ENCODE assay signal across 12 mouse cellular contexts in the genomic region with DNA sequence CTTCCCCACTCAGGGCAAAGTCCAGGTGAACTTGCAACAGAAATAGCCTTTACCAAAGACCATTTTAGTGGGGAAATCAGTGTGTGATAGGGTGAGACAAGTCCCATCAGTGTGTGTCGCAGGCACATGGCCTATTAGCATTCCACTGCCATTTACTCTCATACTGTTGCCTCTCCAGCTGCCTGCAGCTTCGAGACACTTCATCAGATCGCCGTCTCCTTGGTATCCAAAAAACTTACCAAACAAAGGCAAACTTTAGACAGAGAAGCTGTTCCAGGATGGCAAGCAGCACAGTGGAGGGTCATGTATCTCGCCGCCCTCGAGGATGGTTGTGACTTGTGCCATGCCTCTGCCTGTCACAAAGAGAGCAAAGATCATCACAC.
DNase-seq lines count a peak whose midpoint lies in the region; ATAC-seq and TF ChIP-seq lines count a peak whose summit lies in the region.
"Had no signal": no experiment of that assay in that cellular context is flagged by ENCODE, and none has a peak within 500 bp of the region (broad histone marks: within the 10 kb centered on the region; RNA-seq: fewer than 3 reads in every experiment).

No protein-coding gene starts in this region.

- H3K27me3 ChIP-seq in heart, embryonic 15.5 days, result no peaks in the 10 kb centered on the region
- no peaks in the 10 kb centered on the region for H3K27me3 ChIP-seq in midbrain, embryonic 11.5 days (ENCODE audit: control insufficient read depth, insufficient read depth, low read length)
- H3K27me3 ChIP-seq in midbrain, postnatal 0 days (ENCODE audit: insufficient read depth, low read length), result no peaks in the 10 kb centered on the region
- H3K27me3 ChIP-seq in liver, postnatal 0 days (ENCODE audit: insufficient read depth, low read length), result no peaks in the 10 kb centered on the region

- no peak for TF ChIP-seq CTCF in midbrain, postnatal 0 days (IDR thresholded peaks at IDR 0.05)
- TF ChIP-seq CTCF in lung, adult 2 months (IDR thresholded peaks at IDR 0.05; ENCODE audit: insufficient read depth, low read length), result no peak
- no peak for TF ChIP-seq CTCF in liver, postnatal 0 days (IDR thresholded peaks at IDR 0.05; ENCODE audit: low read depth)

- no peak overlapping the region for H3K4me3 ChIP-seq in heart, embryonic 15.5 days
- H3K4me3 ChIP-seq in midbrain, embryonic 11.5 days (ENCODE audit: low read depth, low read length), result no peak overlapping the region
- H3K4me3 ChIP-seq in midbrain, postnatal 0 days (ENCODE audit: low read depth, low read length), result no peak overlapping the region
- no peak overlapping the region for H3K4me3 ChIP-seq in lung, adult 2 months (replicated peaks; ENCODE audit: extremely low read depth, low read depth, low read length)
- no peak overlapping the region for H3K4me3 ChIP-seq in liver, postnatal 0 days (ENCODE audit: low read depth, low read length)
- H3K4me3 ChIP-seq: erythroblast, embryonic 14.5 days; megakaryocyte, embryonic 14.5 days had no signal

- H3K4me1 ChIP-seq in heart, embryonic 15.5 days (replicated peaks), result peaks cover 9% of the 10 kb centered on the region
- H3K4me1 ChIP-seq in midbrain, embryonic 11.5 days (ENCODE audit: control insufficient read depth, insufficient read depth, low read length), result no peaks in the 10 kb centered on the region
- H3K4me1 ChIP-seq in midbrain, postnatal 0 days (ENCODE audit: insufficient read depth, low read length), result no peaks in the 10 kb centered on the region
- H3K4me1 ChIP-seq in lung, adult 2 months (ENCODE audit: control insufficient read depth, insufficient read depth, low read length), result no peaks in the 10 kb centered on the region
- no peaks in the 10 kb centered on the region for H3K4me1 ChIP-seq in liver, postnatal 0 days (ENCODE audit: insufficient read depth)
- H3K4me1 ChIP-seq: megakaryocyte, embryonic 14.5 days had no signal

- no peak for TF ChIP-seq POLR2A in lung, adult 2 months (IDR thresholded peaks at IDR 0.05; ENCODE audit: borderline replicate concordance, extremely low read depth, low read depth, low read length)

- TF ChIP-seq EP300 in liver, postnatal 0 days (IDR thresholded peaks at IDR 0.05; ENCODE audit: low read depth), result no peak

- no peaks in the 10 kb centered on the region for H3K36me3 ChIP-seq in heart, embryonic 15.5 days
- no peaks in the 10 kb centered on the region for H3K36me3 ChIP-seq in midbrain, embryonic 11.5 days (ENCODE audit: control insufficient read depth, insufficient read depth, low read length)
- H3K36me3 ChIP-seq in midbrain, postnatal 0 days (ENCODE audit: insufficient read depth, low read length), result no peaks in the 10 kb centered on the region
- no peaks in the 10 kb centered on the region for H3K36me3 ChIP-seq in liver, postnatal 0 days (replicated peaks; ENCODE audit: insufficient read depth, low read length)

- no peaks in the 10 kb centered on the region for H3K9me3 ChIP-seq in heart, embryonic 15.5 days (replicated peaks)
- no peaks in the 10 kb centered on the region for H3K9me3 ChIP-seq in midbrain, embryonic 11.5 days (ENCODE audit: control insufficient read depth, low read length)
- no peaks in the 10 kb centered on the region for H3K9me3 ChIP-seq in midbrain, postnatal 0 days (ENCODE audit: low read length)
- no peaks in the 10 kb centered on the region for H3K9me3 ChIP-seq in liver, postnatal 0 days (ENCODE audit: low read length)
- H3K9me3 ChIP-seq: megakaryocyte, embryonic 14.5 days had no signal

- no peak overlapping the region for H3K4me2 ChIP-seq in heart, embryonic 15.5 days
- H3K4me2 ChIP-seq in midbrain, embryonic 11.5 days, result no peak overlapping the region
- H3K4me2 ChIP-seq in midbrain, postnatal 0 days (ENCODE audit: low read depth, low read length, poor library complexity, severe bottlenecking), result no peak overlapping the region
- no peak overlapping the region for H3K4me2 ChIP-seq in liver, postnatal 0 days (ENCODE audit: low read depth, low read length)

- no peak for ATAC-seq in heart, embryonic 15.5 days (replicated peaks; ENCODE audit: insufficient number of reproducible peaks, insufficient read depth, low FRiP score, low read depth)
- ATAC-seq in midbrain, embryonic 11.5 days (ENCODE audit: low FRiP score), result peak; percentile 11; the same call in 1 of the 2 replicates
- ATAC-seq in midbrain, postnatal 0 days (ENCODE audit: low FRiP score), result no peak
- no peak for ATAC-seq in liver, postnatal 0 days

- DNase-seq in heart, adult 18-20 months, result no peak
- no peak for DNase-seq in midbrain, embryonic 11.5 days (ENCODE audit: low spot score, missing footprints)
- DNase-seq in midbrain, postnatal 0 days (ENCODE audit: low spot score), result no peak
- peak; percentile 17 for DNase-seq in lung, adult 2 months
- DNase-seq in liver, postnatal 0 days, result no peak
- no peak for DNase-seq in natural killer cell, adult 2 months (ENCODE audit: low spot score in 2 of 2)
- DNase-seq: adrenal gland, postnatal 25 days; cerebellum, postnatal 10 days; liver had no signal

- H3K9ac ChIP-seq in heart, embryonic 15.5 days, result no peak overlapping the region
- no peak overlapping the region for H3K9ac ChIP-seq in midbrain, embryonic 11.5 days (ENCODE audit: low read length)
- H3K9ac ChIP-seq in midbrain, postnatal 0 days (replicated peaks; ENCODE audit: low read length, poor library complexity, severe bottlenecking), result no peak overlapping the region
- no peak overlapping the region for H3K9ac ChIP-seq in liver, postnatal 0 days (replicated peaks)

- 79% methylated on average over 7 of the region's 7 CpGs for WGBS in heart, embryonic 15.5 days
- whole genome bisulfite sequencing in midbrain, embryonic 11.5 days, result 85% methylated on average over 7 of the region's 7 CpGs
- WGBS in midbrain, postnatal 0 days, result 69% methylated on average over 7 of the region's 7 CpGs
- WGBS in lung, adult 2 months, result 61% methylated on average over 7 of the region's 7 CpGs
- 76% methylated on average over 7 of the region's 7 CpGs for WGBS in liver, postnatal 0 days (ENCODE audit: insufficient replicate concordance)

- H3K27ac ChIP-seq in heart, embryonic 15.5 days, result peak overlapping the region; percentile 65
- no peak overlapping the region for H3K27ac ChIP-seq in midbrain, embryonic 11.5 days (ENCODE audit: low read depth, low read length)
- H3K27ac ChIP-seq in midbrain, postnatal 0 days (ENCODE audit: low read depth, low read length), result no peak overlapping the region
- no peak overlapping the region for H3K27ac ChIP-seq in liver, postnatal 0 days (ENCODE audit: low read depth)
